Mouse (Mus musculus) myocyte (in vitro differentiated cells): ENCODE results near the gene Bicd2.

Experiments used
- E2F4 ChIP-seq: IDR thresholded peaks from one replicate; pipeline ENCODE4 v1.6.1; 2011; ENCODE audit warnings: mild to moderate bottlenecking, control low read depth, moderate library complexity; ENCODE audit not compliant: insufficient read depth
- MAX ChIP-seq: IDR thresholded peaks from one replicate; pipeline ENCODE4 v1.6.1; 2011; ENCODE audit warnings: low read depth, mild to moderate bottlenecking, control low read depth
- MYOD1 ChIP-seq, 3 experiments: IDR thresholded peaks; one replicate each; pipeline ENCODE4 v1.6.1; 2011; ENCODE audit warnings: control low read depth in 2 of 3, low read depth in 2 of 3, mild to moderate bottlenecking in 2 of 3, moderate library complexity in 1 of 3; ENCODE audit not compliant: insufficient read length in 2 of 3, control insufficient read depth in 1 of 3
- MYOG ChIP-seq, 3 experiments: IDR thresholded peaks; one replicate each; pipeline ENCODE4 v1.6.1; 2011; ENCODE audit warnings: control low read depth in 2 of 3, low read depth in 2 of 3, mild to moderate bottlenecking in 2 of 3; ENCODE audit not compliant: insufficient read length in 2 of 3, control insufficient read depth in 1 of 3, insufficient read depth in 1 of 3
- POLR2A ChIP-seq: IDR thresholded peaks from one replicate; pipeline ENCODE4 v1.6.1; 2011; ENCODE audit warnings: low read depth, mild to moderate bottlenecking, control low read depth, moderate library complexity; ENCODE audit not compliant: insufficient read length
- POLR2AphosphoS2 ChIP-seq: IDR thresholded peaks from one replicate; pipeline ENCODE4 v1.6.1; 2011; ENCODE audit warnings: low read depth, control low read depth; ENCODE audit not compliant: insufficient read length
- REST ChIP-seq: IDR thresholded peaks from one replicate; pipeline ENCODE4 v1.6.1; 2011; ENCODE audit warnings: mild to moderate bottlenecking, control low read depth, moderate library complexity; ENCODE audit not compliant: insufficient read depth, insufficient read length
- SRF ChIP-seq: IDR thresholded peaks from one replicate; pipeline ENCODE4 v1.6.1; 2011; ENCODE audit warnings: low read depth; ENCODE audit not compliant: control insufficient read depth, insufficient read length
- TCF12 ChIP-seq: IDR thresholded peaks from one replicate; pipeline ENCODE4 v1.6.1; 2011; ENCODE audit warnings: mild to moderate bottlenecking, control low read depth; ENCODE audit not compliant: poor library complexity, insufficient read depth, severe bottlenecking
- TCF3 ChIP-seq: IDR thresholded peaks from one replicate; pipeline ENCODE4 v1.6.1; 2011; ENCODE audit warnings: low read depth, control low read depth; ENCODE audit not compliant: insufficient read length
- USF1 ChIP-seq: IDR thresholded peaks from one replicate; pipeline ENCODE4 v1.6.1; 2011; ENCODE audit warnings: low read depth, mild to moderate bottlenecking, control low read depth, moderate library complexity

DNA sequence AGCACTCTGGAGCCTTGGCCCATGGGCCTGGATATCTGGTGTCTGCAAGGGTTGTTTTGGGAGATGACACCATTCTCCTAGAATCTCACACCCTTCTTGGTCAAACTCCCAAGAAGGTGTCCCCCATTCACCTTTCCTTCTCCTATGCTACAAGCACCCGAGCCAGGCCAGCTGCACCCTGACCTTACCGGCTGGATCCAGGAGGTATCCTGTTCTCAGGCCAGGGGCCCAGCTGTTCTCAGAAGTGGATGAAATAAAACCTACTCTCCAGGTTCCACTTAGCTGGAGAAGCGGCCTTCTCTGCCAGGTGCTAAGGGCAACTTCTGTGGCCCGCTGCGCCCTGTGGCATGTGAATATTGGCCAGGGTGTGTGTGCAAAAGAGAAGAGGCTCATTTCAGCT is 16.5 kb upstream of the Bicd2 start:
- TF ChIP-seq POLR2A, result no peak
- no peak for TF ChIP-seq USF1
- TF ChIP-seq MYOD1 (IDR thresholded peaks at IDR 0.05; ENCODE audit: control insufficient read depth in 1 of 3, insufficient read length in 2 of 3, low read depth in 2 of 3), result peak in 1 of 3 experiments; percentile 37
- TF ChIP-seq E2F4, result no peak
- TF ChIP-seq TCF3, result no peak
- TF ChIP-seq MAX, result no peak
- no peak for TF ChIP-seq TCF12
- TF ChIP-seq POLR2AphosphoS2, result no peak
- peak in 2 of 3 experiments; percentile 9 to 38 for TF ChIP-seq MYOG (IDR thresholded peaks at IDR 0.05; ENCODE audit: control insufficient read depth in 1 of 3, insufficient read depth in 1 of 3, insufficient read length in 2 of 3, low read depth in 2 of 3)
- TF ChIP-seq REST, result no peak
- no peak for TF ChIP-seq SRF
